Comparison of ENCODE assay signal across 31 mouse cellular contexts in genomic region chr10:20999594-20999993, GRCm38 (mm10).
"Had no signal": no experiment of that assay in that cellular context is flagged by ENCODE, and none has a peak within 500 bp of the region (broad histone marks: within the 10 kb centered on the region; RNA-seq: fewer than 3 reads in every experiment).

No protein-coding gene starts in this region.

- H3K4me2 ChIP-seq: limb, embryonic 12.5 days; limb, embryonic 13.5 days; limb, embryonic 15.5 days; liver, embryonic 11.5 days; liver, embryonic 12.5 days; liver, embryonic 13.5 days; liver, embryonic 15.5 days; lung, embryonic 14.5 days; lung, embryonic 15.5 days; midbrain, embryonic 12.5 days; midbrain, embryonic 13.5 days; midbrain, embryonic 15.5 days had no signal

- ATAC-seq: liver, embryonic 12.5 days; liver, postnatal 0 days; lung, postnatal 0 days; midbrain, embryonic 13.5 days; midbrain, embryonic 15.5 days; midbrain, embryonic 16.5 days had no signal

- H3K4me3 ChIP-seq: left cerebral cortex, adult 2 months; limb, embryonic 10.5 days; limb, embryonic 12.5 days; limb, embryonic 13.5 days; limb, embryonic 15.5 days; liver, embryonic 12.5 days; liver, embryonic 13.5 days; liver, embryonic 15.5 days; lung, embryonic 15.5 days; megakaryocyte, embryonic 14.5 days; midbrain, embryonic 10.5 days; midbrain, embryonic 12.5 days; midbrain, embryonic 13.5 days; midbrain, embryonic 15.5 days; myocyte had no signal

- H3K9me3 ChIP-seq: limb, embryonic 10.5 days; limb, embryonic 12.5 days; limb, embryonic 13.5 days; limb, embryonic 15.5 days; liver, embryonic 12.5 days; liver, embryonic 13.5 days; liver, embryonic 15.5 days; lung, embryonic 15.5 days; megakaryocyte, embryonic 14.5 days; midbrain, embryonic 10.5 days; midbrain, embryonic 12.5 days; midbrain, embryonic 13.5 days; midbrain, embryonic 15.5 days had no signal

- DNase-seq: left cerebral cortex, postnatal 4 days; liver; liver, embryonic 13.5 days; liver, postnatal 0 days; lung, adult 18-20 months; lung, adult 2 months; lung, embryonic 14.5 days; lung, postnatal 10 days; lung, postnatal 14 days; lung, postnatal 36 days; lung, postnatal 4 days; midbrain, embryonic 14.5 days had no signal

- H3K27me3 ChIP-seq: limb, embryonic 12.5 days; limb, embryonic 13.5 days; limb, embryonic 15.5 days; liver, embryonic 12.5 days; liver, embryonic 13.5 days; liver, embryonic 15.5 days; lung, embryonic 15.5 days; megakaryocyte, embryonic 14.5 days; midbrain, embryonic 12.5 days; midbrain, embryonic 13.5 days; midbrain, embryonic 15.5 days had no signal

- H3K27ac ChIP-seq: left cerebral cortex, adult 2 months; limb, embryonic 10.5 days; limb, embryonic 12.5 days; limb, embryonic 13.5 days; limb, embryonic 15.5 days; liver, embryonic 12.5 days; liver, embryonic 13.5 days; liver, embryonic 14.5 days; liver, embryonic 15.5 days; lung, embryonic 15.5 days; macrophage; midbrain, embryonic 10.5 days; midbrain, embryonic 12.5 days; midbrain, embryonic 13.5 days; midbrain, embryonic 15.5 days had no signal

- H3K36me3 ChIP-seq: liver, embryonic 13.5 days had no signal

- H3K9ac ChIP-seq: limb, embryonic 12.5 days; limb, embryonic 13.5 days; limb, embryonic 15.5 days; liver, embryonic 12.5 days; liver, embryonic 13.5 days; liver, embryonic 14.5 days; liver, embryonic 15.5 days; liver, postnatal 0 days; lung, embryonic 14.5 days; lung, embryonic 15.5 days; midbrain, embryonic 12.5 days; midbrain, embryonic 13.5 days; midbrain, embryonic 15.5 days had no signal

- H3K4me1 ChIP-seq: limb, embryonic 10.5 days; limb, embryonic 15.5 days; liver, embryonic 15.5 days; lung, embryonic 15.5 days had no signal
